Mouse (Mus musculus): ENCODE measurements around the gene Pyroxd1. TPM values are rescaled to one million over a fixed set of nuclear protein-coding genes. Genes with fewer than 3 reads are reported as not detected.
"Not testable (repeated sequence)": the region's sequence is repeated elsewhere in the genome, so short reads cannot be mapped to it uniquely, and the experiment has no call there.

Pyroxd1 gene
- polyA plus RNA-seq, 1 experiment from 2014 or later: 16.7 TPM

DNA sequence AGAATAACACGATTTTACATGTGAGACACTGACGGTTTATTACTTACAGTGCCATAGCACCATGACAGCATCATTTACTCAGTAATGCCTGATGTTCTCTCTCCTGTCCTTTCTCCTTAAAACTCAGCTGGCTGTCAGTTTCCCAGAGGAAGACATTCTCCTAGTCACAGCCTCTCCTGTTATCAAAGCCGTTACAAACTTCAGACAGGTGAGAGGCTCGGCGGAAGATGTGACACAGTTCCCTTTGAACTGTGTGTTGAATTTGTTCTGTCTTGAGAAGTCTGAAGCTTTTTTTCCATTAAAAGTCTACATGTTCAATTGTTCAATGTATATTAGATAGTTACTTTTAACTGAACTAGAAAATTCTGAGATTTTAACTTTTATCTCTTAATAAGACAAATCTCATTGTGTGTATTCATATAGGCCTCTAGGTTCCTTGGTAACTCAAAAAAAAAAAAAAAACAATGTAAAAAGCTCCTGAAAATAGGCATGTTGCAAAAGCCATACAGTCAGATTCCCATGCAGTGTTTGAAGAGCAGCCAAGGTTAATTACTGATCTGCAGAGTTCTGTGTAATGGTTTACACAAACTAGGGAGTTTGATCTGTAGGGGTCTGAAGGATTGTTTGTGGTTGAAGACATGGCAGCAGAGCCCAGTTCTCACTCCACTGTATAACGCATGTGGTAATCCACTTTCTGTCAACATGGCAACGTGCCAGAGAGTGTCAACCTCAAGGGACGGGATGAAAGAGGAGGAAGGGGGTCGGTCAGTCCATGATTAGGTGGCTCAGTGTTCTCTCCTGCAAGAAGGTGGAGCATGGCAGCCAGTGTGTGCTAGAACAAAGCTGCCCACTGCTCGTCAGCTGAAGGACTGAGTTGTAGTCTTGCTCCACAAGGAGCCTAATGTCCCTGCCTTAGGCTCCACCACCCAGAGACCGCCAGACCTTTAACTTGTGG lies 2.3 kb downstream of the Pyroxd1 start:
- peaks cover 36% of the 10 kb centered on the region for H3K36me3 ChIP-seq
- no peak overlapping the region for H3K4me3 ChIP-seq
- WGBS: 79% methylated on average over 11 of the region's 11 CpGs
- H3K4me1 ChIP-seq: no peaks in the 10 kb centered on the region
- no peak overlapping the region for H3K27ac ChIP-seq
- H3K27me3 ChIP-seq: no peaks in the 10 kb centered on the region
- H3K9ac ChIP-seq: no peak overlapping the region
- no peak overlapping the region for H3K4me2 ChIP-seq
- ATAC-seq (ENCODE audit: insufficient number of reproducible peaks, low FRiP score, low TSS enrichment, low read depth): no peak
- no peaks in the 10 kb centered on the region for H3K9me3 ChIP-seq

DNA sequence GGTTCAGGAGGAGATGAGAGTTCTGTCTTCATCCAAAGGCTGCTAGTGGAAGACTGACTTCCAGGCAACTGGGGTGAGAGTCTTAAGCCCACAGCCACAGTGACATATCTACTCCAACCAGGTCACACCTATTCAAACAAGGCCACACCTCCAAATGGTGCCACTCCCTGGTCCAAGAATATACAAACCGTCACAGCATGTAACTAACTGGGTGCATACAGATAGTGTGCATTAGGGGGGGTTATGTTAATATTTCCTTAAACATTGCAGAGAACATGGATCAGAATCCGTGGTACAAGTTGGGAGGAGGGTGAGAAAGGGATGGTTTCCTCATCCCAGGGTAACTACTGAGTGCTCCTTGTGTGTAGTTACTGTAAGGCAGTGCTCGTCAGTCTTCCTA lies 6.6 kb downstream of the Pyroxd1 start:
- not testable (repeated sequence) for H3K27me3 ChIP-seq; H3K27ac ChIP-seq; H3K4me1 ChIP-seq; H3K9ac ChIP-seq; H3K4me3 ChIP-seq; H3K4me2 ChIP-seq; ATAC-seq (ENCODE audit: insufficient number of reproducible peaks, low FRiP score, low TSS enrichment, low read depth); H3K9me3 ChIP-seq
- peaks cover 65% of the 10 kb centered on the region for H3K36me3 ChIP-seq
- 88% methylated on average over 3 of the region's 3 CpGs for WGBS

DNA sequence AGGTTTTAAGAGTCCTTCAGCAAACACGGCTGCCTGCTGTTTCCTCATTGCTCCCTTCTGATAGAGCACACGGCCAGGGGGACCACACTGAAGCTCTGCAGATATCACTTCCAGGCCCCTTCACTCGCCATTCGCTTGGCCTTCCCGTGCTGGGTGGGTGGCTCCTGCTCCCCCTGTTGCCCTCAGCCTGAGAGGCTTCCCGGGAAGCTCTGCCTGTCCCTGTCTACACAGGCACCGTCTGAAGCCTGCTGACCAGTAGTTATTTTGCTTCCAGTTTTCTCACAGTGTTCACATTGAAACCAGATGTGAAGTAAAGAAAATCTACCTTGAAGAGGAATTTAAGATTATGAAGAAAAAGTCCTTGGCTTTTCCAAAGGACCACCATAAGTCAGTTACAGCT lies 11.7 kb downstream of the Pyroxd1 start:
- 57% methylated on average over 7 of the region's 7 CpGs for WGBS
- no peaks in the 10 kb centered on the region for H3K9me3 ChIP-seq
- H3K4me2 ChIP-seq: no peak overlapping the region
- no peak overlapping the region for H3K27ac ChIP-seq
- no peak overlapping the region for H3K9ac ChIP-seq
- H3K4me3 ChIP-seq: no peak overlapping the region
- no peaks in the 10 kb centered on the region for H3K27me3 ChIP-seq
- no peaks in the 10 kb centered on the region for H3K4me1 ChIP-seq
- H3K36me3 ChIP-seq: peaks cover 73% of the 10 kb centered on the region
- no peak for ATAC-seq (ENCODE audit: insufficient number of reproducible peaks, low FRiP score, low TSS enrichment, low read depth)

DNA sequence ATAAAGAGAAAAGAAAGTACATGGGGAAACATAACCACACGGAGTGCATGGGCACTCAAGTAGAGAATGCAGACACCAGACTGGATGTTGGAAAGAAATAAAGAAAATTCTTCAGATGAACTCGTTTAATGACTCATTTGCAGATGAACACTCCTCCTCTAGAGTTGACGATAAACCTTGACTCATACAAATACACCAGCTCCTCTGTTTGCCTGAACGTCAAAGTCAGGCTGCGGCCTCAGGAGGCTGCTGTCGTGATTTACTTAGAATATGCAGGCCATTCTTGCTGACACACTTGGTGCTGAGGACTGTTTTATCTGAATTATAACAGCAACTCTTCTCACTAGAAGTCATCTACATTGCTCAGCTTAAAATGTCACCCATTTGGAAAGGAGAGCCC lies 16.6 kb downstream of the Pyroxd1 start:
- no peak overlapping the region for H3K4me3 ChIP-seq
- H3K27me3 ChIP-seq: no peaks in the 10 kb centered on the region
- H3K36me3 ChIP-seq: peaks cover 71% of the 10 kb centered on the region
- H3K4me1 ChIP-seq: no peaks in the 10 kb centered on the region
- 92% methylated on average over 6 of the region's 6 CpGs for WGBS
- H3K4me2 ChIP-seq: no peak overlapping the region
- H3K9ac ChIP-seq: no peak overlapping the region
- ATAC-seq (ENCODE audit: insufficient number of reproducible peaks, low FRiP score, low TSS enrichment, low read depth): no peak
- no peaks in the 10 kb centered on the region for H3K9me3 ChIP-seq
- H3K27ac ChIP-seq: no peak overlapping the region

DNA sequence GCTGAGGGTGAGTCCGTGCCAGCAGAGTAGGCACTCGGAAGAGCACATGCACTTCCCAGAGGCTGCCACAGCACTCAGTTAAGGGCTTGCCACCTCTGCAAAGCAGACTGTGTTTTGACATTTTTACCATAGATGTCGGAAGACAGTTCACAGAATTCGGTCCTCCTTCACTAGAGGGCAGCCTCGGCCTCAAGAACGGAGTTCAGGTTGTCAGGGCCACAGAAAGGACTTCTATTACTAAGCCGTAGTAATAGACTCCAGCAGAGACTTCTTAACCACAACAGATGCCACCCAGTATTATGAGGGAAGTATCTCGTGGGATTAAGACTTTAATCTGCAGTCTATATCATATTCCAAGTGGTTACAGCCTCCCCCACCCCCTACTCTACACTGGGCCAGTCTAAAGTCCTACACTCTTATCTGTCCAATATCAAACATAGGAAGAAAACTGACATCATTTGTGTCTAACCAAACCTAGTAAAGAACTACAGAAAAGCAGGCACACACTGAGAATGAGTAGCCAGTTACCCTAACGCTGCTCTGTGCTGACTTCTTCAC lies 17.6 kb downstream of the Pyroxd1 start:
- H3K27ac ChIP-seq: no peak overlapping the region
- ATAC-seq (ENCODE audit: insufficient number of reproducible peaks, low FRiP score, low TSS enrichment, low read depth): no peak
- no peaks in the 10 kb centered on the region for H3K9me3 ChIP-seq
- WGBS: 66% methylated on average over 9 of the region's 9 CpGs
- H3K27me3 ChIP-seq: no peaks in the 10 kb centered on the region
- no peak overlapping the region for H3K4me2 ChIP-seq
- no peak overlapping the region for H3K9ac ChIP-seq
- peaks cover 70% of the 10 kb centered on the region for H3K36me3 ChIP-seq
- no peak overlapping the region for H3K4me3 ChIP-seq
- no peaks in the 10 kb centered on the region for H3K4me1 ChIP-seq

GRCm38 (mm10) chr6:142365742-142366472 lies 20.5 kb downstream of the Pyroxd1 start:
- no peaks in the 10 kb centered on the region for H3K4me1 ChIP-seq
- no peak overlapping the region for H3K4me3 ChIP-seq
- H3K4me2 ChIP-seq: no peak overlapping the region
- no peak overlapping the region for H3K9ac ChIP-seq
- WGBS: 77% methylated on average over 8 of the region's 8 CpGs
- no peaks in the 10 kb centered on the region for H3K9me3 ChIP-seq
- no peak for ATAC-seq (ENCODE audit: insufficient number of reproducible peaks, low FRiP score, low TSS enrichment, low read depth)
- H3K36me3 ChIP-seq: peaks cover 54% of the 10 kb centered on the region
- H3K27me3 ChIP-seq: no peaks in the 10 kb centered on the region
- no peak overlapping the region for H3K27ac ChIP-seq

GRCm38 (mm10) chr6:142366473-142367018 lies 21.1 kb downstream of the Pyroxd1 start:
- ATAC-seq (ENCODE audit: insufficient number of reproducible peaks, low FRiP score, low TSS enrichment, low read depth): no peak
- Histone ChIP-seq H3K9me3 (no peaks in the 10 kb centered on the region), H3K27ac (no peak overlapping the region), H3K27me3 (no peaks in the 10 kb centered on the region), H3K4me3 (no peak overlapping the region), H3K36me3 (peaks cover 53% of the 10 kb centered on the region), H3K4me2 (no peak overlapping the region), H3K4me1 (no peaks in the 10 kb centered on the region), H3K9ac (no peak overlapping the region)
- 86% methylated on average over 10 of the region's 10 CpGs for WGBS

DNA sequence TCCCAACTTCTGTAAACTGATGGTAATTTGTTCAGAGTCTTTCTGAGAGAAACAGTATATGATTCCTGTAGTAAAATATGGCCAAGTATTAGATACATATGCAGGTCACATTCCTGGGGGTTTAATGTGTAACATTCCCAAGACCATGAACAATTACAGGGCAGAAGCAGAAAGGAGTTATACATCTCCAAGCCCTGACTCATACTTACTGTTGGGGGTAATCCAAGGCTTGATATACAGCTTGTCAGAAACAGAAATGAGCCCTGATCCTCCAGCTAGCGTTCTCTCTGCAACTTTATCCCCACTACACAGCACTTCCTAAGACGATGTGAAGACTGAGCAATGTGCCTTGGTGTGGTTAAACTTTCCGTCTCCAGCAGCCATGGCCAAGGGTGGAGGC lies 22.1 kb downstream of the Pyroxd1 start:
- no peak overlapping the region for H3K4me2 ChIP-seq
- H3K4me1 ChIP-seq: no peaks in the 10 kb centered on the region
- H3K4me3 ChIP-seq: no peak overlapping the region
- ATAC-seq (ENCODE audit: insufficient number of reproducible peaks, low FRiP score, low TSS enrichment, low read depth): no peak
- no peaks in the 10 kb centered on the region for H3K27me3 ChIP-seq
- H3K9ac ChIP-seq: no peak overlapping the region
- H3K9me3 ChIP-seq: no peaks in the 10 kb centered on the region
- H3K27ac ChIP-seq: no peak overlapping the region
- WGBS: 88% methylated on average over 3 of the region's 3 CpGs
- peaks cover 55% of the 10 kb centered on the region for H3K36me3 ChIP-seq

- Histone ChIP-seq H3K4me2 (no peak overlapping the region), H3K4me1 (no peaks in the 10 kb centered on the region), H3K9ac (no peak overlapping the region), H3K36me3 (peaks cover 56% of the 10 kb centered on the region), H3K27me3 (no peaks in the 10 kb centered on the region), H3K9me3 (no peaks in the 10 kb centered on the region), H3K27ac (no peak overlapping the region), H3K4me3 (no peak overlapping the region)
- ATAC-seq (ENCODE audit: insufficient number of reproducible peaks, low FRiP score, low TSS enrichment, low read depth): no peak
- WGBS: 87% methylated on average over 3 of the region's 3 CpGs
Observed at GRCm38 (mm10) chr6:142369568-142369967, 24.1 kb downstream of the Pyroxd1 start.

GRCm38 (mm10) chr6:142377081-142377480 lies 31.6 kb downstream of the Pyroxd1 start:
- H3K27me3 ChIP-seq: no peaks in the 10 kb centered on the region
- H3K4me1 ChIP-seq: no peaks in the 10 kb centered on the region
- H3K9ac ChIP-seq: no peak overlapping the region
- H3K9me3 ChIP-seq: no peaks in the 10 kb centered on the region
- 68% methylated on average over 1 of the region's 1 CpGs for WGBS
- H3K4me3 ChIP-seq: no peak overlapping the region
- H3K27ac ChIP-seq: no peak overlapping the region
- peaks cover 46% of the 10 kb centered on the region for H3K36me3 ChIP-seq
- no peak for ATAC-seq (ENCODE audit: insufficient number of reproducible peaks, low FRiP score, low TSS enrichment, low read depth)
- no peak overlapping the region for H3K4me2 ChIP-seq

DNA sequence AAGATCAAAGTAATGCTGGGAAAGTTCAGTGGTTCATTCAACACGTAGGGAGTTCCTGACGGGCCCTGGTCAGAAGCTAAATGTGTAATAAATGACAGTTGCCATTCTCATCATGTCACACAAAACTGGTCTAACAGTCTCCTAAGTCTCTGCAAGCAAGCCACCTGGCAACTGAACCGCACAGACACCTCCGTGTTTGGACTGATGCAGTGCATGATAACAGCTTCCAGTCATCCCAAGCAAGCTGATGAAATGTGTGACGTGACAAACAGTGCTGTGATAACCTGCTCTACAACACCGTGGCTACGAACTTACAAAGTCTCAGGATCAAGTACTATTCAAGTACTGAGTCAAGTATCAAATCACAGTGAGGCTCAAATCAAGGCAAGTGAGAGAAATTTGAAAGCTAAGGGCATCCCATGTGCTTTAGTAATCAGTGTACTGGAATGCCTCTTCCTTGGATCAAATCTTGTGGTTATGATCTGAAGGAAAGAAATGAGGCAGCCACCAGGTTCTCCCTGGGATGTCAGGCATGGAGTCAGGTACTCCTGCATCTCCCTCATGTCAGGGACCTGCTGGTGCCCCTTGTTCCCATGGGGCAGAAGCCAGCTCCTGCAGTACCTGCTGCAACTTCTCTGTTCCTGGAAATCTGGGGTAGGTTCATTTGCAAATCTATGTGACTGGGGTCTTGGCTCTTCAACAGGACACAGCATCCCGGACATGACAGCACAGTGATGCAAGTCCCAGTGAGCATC lies 33.3 kb downstream of the Pyroxd1 start:
- Histone ChIP-seq H3K9me3 (no peaks in the 10 kb centered on the region), H3K4me1 (no peaks in the 10 kb centered on the region), H3K36me3 (peaks cover 34% of the 10 kb centered on the region), H3K9ac (no peak overlapping the region), H3K27ac (no peak overlapping the region), H3K4me2 (no peak overlapping the region), H3K4me3 (no peak overlapping the region), H3K27me3 (no peaks in the 10 kb centered on the region)
- 87% methylated on average over 8 of the region's 8 CpGs for WGBS
- no peak for ATAC-seq (ENCODE audit: insufficient number of reproducible peaks, low FRiP score, low TSS enrichment, low read depth)

Data from limb, embryonic 15.5 days (tissue).